Mouse (Mus musculus) forebrain, postnatal 0 days (tissue): ENCODE data around the gene Slc29a2. TPM values are rescaled to one million over a fixed set of nuclear protein-coding genes. Genes with fewer than 3 reads are reported as not detected.

Source experiments
- ATAC-seq: fragments of 200-750 bp; cut with Nextera tagmentation; 2 replicates; pipeline ENCODE4 v1.8.0; 2017; ENCODE audit warnings: mild to moderate bottlenecking, moderate library complexity
- DNase-seq: peaks from one replicate; pipeline ENCODE4 v3.0.0-alpha.2; 2015
- H3K27ac ChIP-seq: fragments of 300-500 bp; sonication (generic); 2 replicates; pipeline ENCODE4 v1.5.1; 2014; ENCODE audit warnings: low read depth, mild to moderate bottlenecking, antibody characterized with exemption, low read length, moderate library complexity, mixed read lengths
- H3K27me3 ChIP-seq: fragments of 300-500 bp; sonication (generic); 2 replicates; pipeline ENCODE4 v1.6.1; 2014; ENCODE audit warnings: mild to moderate bottlenecking, low read length, mixed read lengths; ENCODE audit not compliant: insufficient read depth
- H3K36me3 ChIP-seq: fragments of 300-500 bp; sonication (generic); 2 replicates; pipeline ENCODE4 v1.6.1; 2014; ENCODE audit warnings: mild to moderate bottlenecking, moderate library complexity; ENCODE audit not compliant: insufficient read depth
- H3K4me1 ChIP-seq: fragments of 300-500 bp; sonication (generic); 2 replicates; pipeline ENCODE4 v1.6.1; 2014; ENCODE audit warnings: antibody characterized with exemption; ENCODE audit not compliant: insufficient read depth
- H3K4me2 ChIP-seq: fragments of 300-500 bp; sonication (generic); 2 replicates; pipeline ENCODE4 v1.6.1; 2014; ENCODE audit warnings: low read depth, mild to moderate bottlenecking, moderate library complexity
- H3K4me3 ChIP-seq: fragments of 300-500 bp; sonication (generic); 2 replicates; pipeline ENCODE4 v1.5.1; 2014; ENCODE audit warnings: low read depth, low read length, mixed read lengths
- H3K9ac ChIP-seq: fragments of 300-500 bp; sonication (generic); 2 replicates; pipeline ENCODE4 v1.6.1; 2014; ENCODE audit warnings: mild to moderate bottlenecking
- H3K9me3 ChIP-seq: fragments of 300-500 bp; sonication (generic); 2 replicates; pipeline ENCODE4 v1.6.1; 2016; ENCODE audit warnings: low read length
- CTCF ChIP-seq: sonication (generic); IDR thresholded peaks from 2 replicates; pipeline ENCODE4 v1.5.1; 2016; ENCODE audit warnings: antibody characterized with exemption, control low read depth, low read depth
- WGBS: fragments of 180-500 bp; shearing (Covaris S2); extraction: QIAGEN DNeasy Blood & Tissue Kit; methylation state at CpG from one replicate; pipeline ENCODE4 v1.1.7; 2014; 5-methylcytosine and 5-hydroxymethylcytosine counted together
- polyA plus RNA-seq: library from polyadenylated mRNA; unstranded; fragments of >200 nt; fragmentation: Nextera tagmentation; extraction: Ambion mirVana; gene quantifications from 2 replicates; pipeline ENCODE4 v1.2.1, GENCODE M21; 2015
- total RNA-seq: library from RNA; depleted of rRNA; stranded (reverse); fragments of >200 nt; gene quantifications from 2 replicates; pipeline ENCODE4 v1.2.3, GENCODE M21; 2014; rRNA removed

Slc29a2 gene
- 12.8 and 14.2 TPM in 2 replicates for total RNA-seq
- polyA plus RNA-seq = 14.5 and 17.1 TPM in 2 replicates

- no peaks in the 10 kb centered on the region for H3K27me3 ChIP-seq
- no peaks in the 10 kb centered on the region for H3K4me1 ChIP-seq
- DNase-seq = peak; percentile 93
- peak within 1 kb of the TSS; percentile 85 for H3K4me3 ChIP-seq
- no peak for TF ChIP-seq CTCF
- H3K27ac ChIP-seq = peak within 1 kb of the TSS; percentile 91
- H3K9ac ChIP-seq = peak within 1 kb of the TSS; percentile 97
- ATAC-seq = peak; percentile 95
- WGBS = under 1% methylated on average over 62 of the region's 62 CpGs
- H3K36me3 ChIP-seq = peaks cover 10% of the 10 kb centered on the region
- H3K4me2 ChIP-seq = peak within 1 kb of the TSS; percentile 77
- H3K9me3 ChIP-seq = no peaks in the 10 kb centered on the region
Observed at GRCm38 (mm10) chr19:5023621-5024479, at the start of gene Slc29a2. Slc29a2 (plus strand) TSS chr19:5023860.

DNA sequence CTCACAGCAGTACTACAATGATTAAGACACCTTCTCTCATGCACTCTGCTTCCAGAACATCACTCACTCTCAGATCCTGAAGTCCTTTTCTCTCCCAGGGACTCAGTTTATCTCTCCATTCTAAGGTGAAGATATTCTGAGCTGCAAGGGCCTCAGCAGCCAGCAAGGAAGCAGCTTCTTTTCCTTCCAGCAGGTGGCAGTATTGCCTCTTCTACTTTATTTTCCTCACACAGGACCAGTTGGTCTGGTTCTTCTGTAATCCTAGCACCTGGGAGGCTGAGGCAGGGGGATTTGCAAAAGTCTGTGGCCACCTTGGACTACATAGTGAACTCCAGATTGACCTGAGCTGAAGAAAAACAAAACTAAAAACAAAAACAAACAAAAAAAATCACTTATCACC, 41.9 kb upstream of the Slc29a2 start:
- peak; percentile 92 for TF ChIP-seq CTCF
- no peak overlapping the region for H3K4me3 ChIP-seq
- no peaks in the 10 kb centered on the region for H3K4me1 ChIP-seq
- no peak overlapping the region for H3K4me2 ChIP-seq
- DNase-seq (peak; percentile 89), ATAC-seq (peak; percentile 73; the same call in 1 of the 2 replicates)
- H3K27me3 ChIP-seq = peaks cover 9% of the 10 kb centered on the region
- no peak overlapping the region for H3K27ac ChIP-seq
- H3K9me3 ChIP-seq = no peaks in the 10 kb centered on the region
- no peak overlapping the region for H3K9ac ChIP-seq
- peaks cover 6% of the 10 kb centered on the region for H3K36me3 ChIP-seq

DNA sequence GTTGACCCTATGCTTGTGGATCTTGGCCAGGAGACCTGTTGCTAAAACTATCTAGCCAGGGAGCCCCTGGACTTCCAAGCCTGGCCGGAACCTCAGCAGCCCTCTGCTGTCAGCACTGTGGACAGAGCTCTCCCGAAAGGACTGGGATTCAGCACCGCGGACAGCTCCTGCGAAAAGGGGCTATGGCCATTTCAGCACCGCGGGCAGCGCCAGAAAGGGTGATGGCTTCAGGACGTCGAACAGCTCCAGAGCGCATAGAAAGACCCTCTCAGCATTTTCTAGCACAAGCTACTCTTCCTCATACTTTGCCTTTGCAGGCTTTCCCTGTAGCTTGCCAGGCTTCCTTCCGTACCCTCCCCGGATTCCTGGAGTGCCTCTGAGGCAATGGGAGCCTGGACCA, 34.6 kb upstream of the Slc29a2 start:
- peaks cover 3% of the 10 kb centered on the region; the same call in 1 of the 2 replicates for H3K27me3 ChIP-seq
- 4% methylated on average over 13 of the region's 13 CpGs for WGBS
- ATAC-seq = no peak
- no peak for TF ChIP-seq CTCF
- no peaks in the 10 kb centered on the region for H3K9me3 ChIP-seq
- no peak overlapping the region for H3K27ac ChIP-seq
- H3K4me1 ChIP-seq = peaks cover 20% of the 10 kb centered on the region
- H3K36me3 ChIP-seq = peaks cover 11% of the 10 kb centered on the region
- peak overlapping the region; percentile 68 for H3K4me2 ChIP-seq
- DNase-seq = peak; percentile 68
- peak overlapping the region; percentile 41 for H3K4me3 ChIP-seq
- peak overlapping the region; percentile 46 for H3K9ac ChIP-seq

DNA sequence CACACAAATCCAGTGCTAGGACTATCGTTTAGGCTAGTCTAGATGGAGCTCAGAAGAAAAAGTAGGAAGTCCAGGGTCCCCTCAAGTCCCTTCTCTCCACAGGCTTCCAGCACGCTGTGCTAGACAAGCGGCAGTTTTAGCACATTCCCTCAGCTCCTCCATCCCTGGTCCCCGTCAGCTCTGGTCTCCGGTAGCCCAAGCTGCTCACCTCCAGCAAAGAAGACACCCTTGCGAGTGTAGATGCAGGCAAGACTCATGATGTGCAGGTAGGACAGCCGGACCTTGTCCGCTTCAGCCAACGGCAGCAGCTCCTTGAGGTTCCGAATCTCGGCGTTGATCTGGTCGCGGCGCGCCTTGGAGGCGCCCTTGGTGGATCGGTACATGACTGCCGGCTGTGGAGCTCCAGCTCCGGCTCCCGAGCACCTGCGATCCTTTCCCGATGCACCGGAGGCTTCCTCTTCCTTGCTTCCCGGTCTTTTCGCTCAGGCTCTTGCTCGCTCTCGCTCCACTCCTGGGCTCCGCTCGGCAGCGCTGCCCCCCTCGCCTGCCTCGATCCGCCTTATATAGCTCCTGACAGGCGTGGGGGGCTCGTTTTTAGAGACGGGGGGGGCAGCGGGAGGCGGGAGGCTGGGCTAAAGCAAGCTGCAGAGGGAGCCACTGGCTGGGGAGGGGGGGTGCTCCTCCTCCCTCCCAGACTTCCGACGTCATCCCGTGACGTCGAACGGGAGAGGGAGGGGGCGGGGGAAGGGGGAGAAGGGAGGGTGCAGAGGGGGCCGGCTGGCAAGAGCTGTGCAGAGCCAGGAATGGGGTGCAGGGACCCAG, 34.0 kb upstream of the Slc29a2 start:
- peak; percentile 82 for ATAC-seq
- no peaks in the 10 kb centered on the region for H3K27me3 ChIP-seq
- peak overlapping the region; percentile 41 for H3K4me3 ChIP-seq
- WGBS = 12% methylated on average over 46 of the region's 47 CpGs
- peaks cover 26% of the 10 kb centered on the region for H3K4me1 ChIP-seq
- H3K9ac ChIP-seq = peak overlapping the region; percentile 46
- DNase-seq = peak; percentile 93
- TF ChIP-seq CTCF = no peak; the same call in 1 of the 2 replicates
- H3K27ac ChIP-seq = 0 out of 2 replicates have a peak overlapping the region, but pooled peaks have one; percentile 24
- H3K9me3 ChIP-seq = no peaks in the 10 kb centered on the region
- H3K36me3 ChIP-seq = peaks cover 11% of the 10 kb centered on the region
- peak overlapping the region; percentile 68 for H3K4me2 ChIP-seq

DNA sequence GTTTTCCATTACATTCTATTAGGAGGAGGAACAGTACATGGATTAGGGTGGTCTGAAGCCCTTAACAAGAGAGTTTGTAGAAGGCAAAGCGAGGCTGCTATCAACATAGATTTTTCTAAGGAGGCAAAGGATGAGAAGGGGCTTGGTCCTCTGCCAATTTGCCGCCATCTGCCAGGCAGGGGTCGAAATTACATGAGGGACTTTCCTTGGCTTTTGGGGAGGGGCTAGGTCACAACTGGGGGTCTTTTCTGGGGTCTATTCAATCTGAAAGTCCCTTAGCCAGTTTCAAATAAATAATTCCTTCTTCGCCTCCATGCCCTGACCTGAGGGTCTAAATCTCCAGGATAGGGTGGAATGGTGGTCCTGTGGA, 33.4 kb upstream of the Slc29a2 start, which contains the start of gene Npas4:
Gene Npas4, minus strand, starts transcription at position 61 of the 370 bp plus-strand sequence.
- Histone ChIP-seq H3K4me1 (peaks cover 32% of the 10 kb centered on the region), H3K36me3 (peaks cover 11% of the 10 kb centered on the region), H3K4me3 (peak within 1 kb of the TSS; percentile 41), H3K27ac (0 out of 2 replicates have a peak within 1 kb of the TSS, but pooled peaks have one; percentile 24), H3K9ac (peak within 1 kb of the TSS; percentile 46), H3K9me3 (no peaks in the 10 kb centered on the region), H3K27me3 (no peaks in the 10 kb centered on the region), H3K4me2 (peak within 1 kb of the TSS; percentile 68)
- no peak; the same call in 1 of the 2 replicates for TF ChIP-seq CTCF
- ATAC-seq (no peak), DNase-seq (no peak)
- WGBS = 13% methylated on average over 4 of the region's 4 CpGs

- TF ChIP-seq CTCF = no peak
- Histone ChIP-seq H3K27ac (0 out of 2 replicates have a peak overlapping the region, but pooled peaks have one; percentile 24), H3K9me3 (no peaks in the 10 kb centered on the region), H3K4me1 (peaks cover 32% of the 10 kb centered on the region), H3K27me3 (no peaks in the 10 kb centered on the region), H3K4me3 (peak overlapping the region; percentile 41), H3K4me2 (peak overlapping the region; percentile 68), H3K36me3 (peaks cover 11% of the 10 kb centered on the region), H3K9ac (0 out of 2 replicates have a peak overlapping the region, but pooled peaks have one; percentile 18)
- ATAC-seq (peak; percentile 6; the same call in 1 of the 2 replicates), DNase-seq (peak; percentile 56)
- 2% methylated on average over 21 of the region's 22 CpGs for WGBS
Observed at GRCm38 (mm10) chr19:4990716-4991115, 32.9 kb upstream of the Slc29a2 start.
